Mouse (Mus musculus) hindbrain, embryonic 12.5 days (tissue): ENCODE results near the gene Prelp. TPM values are rescaled to one million over a fixed set of nuclear protein-coding genes. Genes with fewer than 3 reads are reported as not detected.

Experiments used
- ATAC-seq: fragments of 200-750 bp; cut with Nextera tagmentation; 2 replicates; pipeline ENCODE4 v1.8.0; 2017; ENCODE audit warnings: moderate TSS enrichment; ENCODE audit not compliant: low FRiP score
- H3K27ac ChIP-seq: fragments of 300-500 bp; sonication (generic); 2 replicates; pipeline ENCODE4 v1.5.1; 2016; ENCODE audit warnings: mild to moderate bottlenecking
- H3K27me3 ChIP-seq: fragments of 300-500 bp; sonication (generic); 2 replicates; pipeline ENCODE4 v1.6.1; 2016; ENCODE audit warnings: mild to moderate bottlenecking
- H3K36me3 ChIP-seq: fragments of 300-500 bp; sonication (generic); 2 replicates; pipeline ENCODE4 v1.6.1; 2016; ENCODE audit warnings: mild to moderate bottlenecking
- H3K4me1 ChIP-seq: fragments of 300-500 bp; sonication (generic); 2 replicates; pipeline ENCODE4 v1.6.1; 2016
- H3K4me2 ChIP-seq: fragments of 300-500 bp; sonication (generic); replicated peaks from 2 replicates; pipeline ENCODE4 v1.6.1; 2016; ENCODE audit warnings: mild to moderate bottlenecking
- H3K4me3 ChIP-seq: fragments of 300-500 bp; sonication (generic); 2 replicates; pipeline ENCODE4 v1.5.1; 2016; ENCODE audit warnings: mild to moderate bottlenecking
- H3K9ac ChIP-seq: fragments of 300-500 bp; sonication (generic); 2 replicates; pipeline ENCODE4 v1.6.1; 2016; ENCODE audit warnings: mild to moderate bottlenecking, moderate library complexity
- H3K9me3 ChIP-seq: fragments of 300-500 bp; sonication (generic); replicated peaks from 2 replicates; pipeline ENCODE4 v1.6.1; 2016; ENCODE audit warnings: mild to moderate bottlenecking
- WGBS: fragments of 180-500 bp; shearing (Covaris S2); methylation state at CpG from one replicate; pipeline ENCODE4 v1.1.7; 2016; 5-methylcytosine and 5-hydroxymethylcytosine counted together
- polyA plus RNA-seq: library from polyadenylated mRNA; unstranded; fragments of >200 nt; fragmentation: Nextera tagmentation; extraction: Ambion mirVana; gene quantifications from 2 replicates; pipeline ENCODE4 v1.2.1, GENCODE M21; 2016

Gene Prelp
- polyA plus RNA-seq, 1 experiment from 2014 or later: 7.2 TPM

GRCm38 (mm10) chr1:133929980-133930379 lies 8.8 kb upstream of the Prelp start:
- Histone ChIP-seq H3K4me3 (no peak overlapping the region), H3K36me3 (no peaks in the 10 kb centered on the region), H3K4me2 (no peak overlapping the region), H3K27me3 (no peaks in the 10 kb centered on the region), H3K27ac (no peak overlapping the region), H3K9me3 (no peaks in the 10 kb centered on the region; the same call in 1 of the 2 replicates), H3K4me1 (peaks cover 5% of the 10 kb centered on the region; the same call in 1 of the 2 replicates), H3K9ac (no peak overlapping the region)
- WGBS: 44% methylated on average over 3 of the region's 3 CpGs
- no peak for ATAC-seq

- ATAC-seq: no peak
- 85% methylated on average over 3 of the region's 3 CpGs for WGBS
Observed at GRCm38 (mm10) chr1:133925223-133925622, 4.0 kb upstream of the Prelp start.

GRCm38 (mm10) chr1:133924141-133924875 lies 3.1 kb upstream of the Prelp start:
- H3K27ac ChIP-seq: no peak overlapping the region
- H3K4me3 ChIP-seq: no peak overlapping the region
- H3K4me1 ChIP-seq: peaks cover 35% of the 10 kb centered on the region
- 8% methylated on average over 6 of the region's 7 CpGs for WGBS
- no peaks in the 10 kb centered on the region for H3K36me3 ChIP-seq
- H3K27me3 ChIP-seq: no peaks in the 10 kb centered on the region
- no peak overlapping the region; the same call in 1 of the 2 replicates for H3K4me2 ChIP-seq
- peak; percentile 39; the same call in 1 of the 2 replicates for ATAC-seq
- no peaks in the 10 kb centered on the region; the same call in 1 of the 2 replicates for H3K9me3 ChIP-seq
- no peak overlapping the region; the same call in 1 of the 2 replicates for H3K9ac ChIP-seq

More at GRCm38 (mm10) chr1:133925223-133925622, 4.0 kb upstream of the Prelp start:
- Histone ChIP-seq H3K4me2 (no peak overlapping the region), H3K4me1 (peaks cover 26% of the 10 kb centered on the region), H3K4me3 (no peak overlapping the region), H3K27ac (no peak overlapping the region), H3K9me3 (no peaks in the 10 kb centered on the region; the same call in 1 of the 2 replicates), H3K9ac (no peak overlapping the region), H3K27me3 (no peaks in the 10 kb centered on the region), H3K36me3 (no peaks in the 10 kb centered on the region)

- H3K27ac ChIP-seq: no peak overlapping the region
- H3K27me3 ChIP-seq: no peaks in the 10 kb centered on the region
- ATAC-seq: no peak
- no peaks in the 10 kb centered on the region for H3K36me3 ChIP-seq
- peaks cover 36% of the 10 kb centered on the region for H3K4me1 ChIP-seq
- no peak overlapping the region for H3K4me2 ChIP-seq
- H3K9me3 ChIP-seq: no peaks in the 10 kb centered on the region; the same call in 1 of the 2 replicates
- WGBS: 93% methylated on average over 5 of the region's 5 CpGs
- no peak overlapping the region for H3K9ac ChIP-seq
- H3K4me3 ChIP-seq: no peak overlapping the region
Observed at GRCm38 (mm10) chr1:133923071-133923470, 1.9 kb upstream of the Prelp start.

GRCm38 (mm10) chr1:133920876-133921275 lies 338 bp downstream of the Prelp start:
- Histone ChIP-seq H3K4me1 (peaks cover 53% of the 10 kb centered on the region), H3K9me3 (no peaks in the 10 kb centered on the region; the same call in 1 of the 2 replicates), H3K36me3 (no peaks in the 10 kb centered on the region), H3K9ac (no peak overlapping the region; the same call in 1 of the 2 replicates), H3K27ac (peak overlapping the region; percentile 72), H3K27me3 (no peaks in the 10 kb centered on the region), H3K4me2 (peak overlapping the region; percentile 30), H3K4me3 (peak overlapping the region; percentile 11; the same call in 1 of the 2 replicates)
- no peak for ATAC-seq
- WGBS: 24% methylated on average over 3 of the region's 3 CpGs

- 37% methylated on average over 3 of the region's 3 CpGs for WGBS
- H3K36me3 ChIP-seq: no peaks in the 10 kb centered on the region
- no peak overlapping the region for H3K4me3 ChIP-seq
- no peak overlapping the region for H3K9ac ChIP-seq
- no peaks in the 10 kb centered on the region for H3K9me3 ChIP-seq
- ATAC-seq: no peak
- H3K27me3 ChIP-seq: no peaks in the 10 kb centered on the region
- peaks cover 54% of the 10 kb centered on the region for H3K4me1 ChIP-seq
- H3K4me2 ChIP-seq: peak overlapping the region; percentile 30
- H3K27ac ChIP-seq: no peak overlapping the region
Observed at GRCm38 (mm10) chr1:133920401-133920800, 813 bp downstream of the Prelp start.

GRCm38 (mm10) chr1:133918088-133918470 lies 3.1 kb downstream of the Prelp start:
- H3K9me3 ChIP-seq: no peaks in the 10 kb centered on the region
- H3K4me3 ChIP-seq: no peak overlapping the region
- 0 out of 2 replicates have a peak overlapping the region, but pooled peaks have one; percentile 52 for H3K27ac ChIP-seq
- H3K27me3 ChIP-seq: no peaks in the 10 kb centered on the region
- H3K36me3 ChIP-seq: no peaks in the 10 kb centered on the region
- peaks cover 46% of the 10 kb centered on the region for H3K4me1 ChIP-seq
- no peak overlapping the region for H3K9ac ChIP-seq
- 0 out of 2 replicates have a peak, but pooled peaks have one; percentile 36 for ATAC-seq
- peak overlapping the region; percentile 1 for H3K4me2 ChIP-seq
- 43% methylated on average over 6 of the region's 6 CpGs for WGBS

GRCm38 (mm10) chr1:133917456-133918087 lies 3.6 kb downstream of the Prelp start:
- 21% methylated on average over 11 of the region's 11 CpGs for WGBS
- Histone ChIP-seq H3K27me3 (no peaks in the 10 kb centered on the region), H3K4me3 (no peak overlapping the region), H3K27ac (0 out of 2 replicates have a peak overlapping the region, but pooled peaks have one; percentile 52), H3K9ac (no peak overlapping the region), H3K4me2 (peak overlapping the region; percentile 1), H3K4me1 (peaks cover 46% of the 10 kb centered on the region), H3K9me3 (no peaks in the 10 kb centered on the region), H3K36me3 (no peaks in the 10 kb centered on the region)
- peak; percentile 57; the same call in 1 of the 2 replicates for ATAC-seq

- ATAC-seq: no peak
- 64% methylated on average over 8 of the region's 8 CpGs for WGBS
- Histone ChIP-seq H3K27me3 (no peaks in the 10 kb centered on the region), H3K36me3 (no peaks in the 10 kb centered on the region), H3K4me1 (peaks cover 34% of the 10 kb centered on the region), H3K27ac (no peak overlapping the region), H3K9ac (no peak overlapping the region), H3K9me3 (no peaks in the 10 kb centered on the region), H3K4me2 (no peak overlapping the region), H3K4me3 (no peak overlapping the region)
Observed at GRCm38 (mm10) chr1:133915723-133916355, 5.4 kb downstream of the Prelp start.

- Histone ChIP-seq H3K36me3 (no peaks in the 10 kb centered on the region), H3K4me3 (no peak overlapping the region), H3K9ac (no peak overlapping the region), H3K4me2 (no peak overlapping the region), H3K9me3 (no peaks in the 10 kb centered on the region), H3K27ac (no peak overlapping the region), H3K4me1 (peaks cover 27% of the 10 kb centered on the region), H3K27me3 (peaks cover 6% of the 10 kb centered on the region)
- 88% methylated on average over 13 of the region's 13 CpGs for WGBS
- ATAC-seq: no peak
Observed at GRCm38 (mm10) chr1:133915115-133915514, 6.1 kb downstream of the Prelp start.

- Histone ChIP-seq H3K27me3 (peaks cover 10% of the 10 kb centered on the region), H3K27ac (no peak overlapping the region), H3K9me3 (no peaks in the 10 kb centered on the region), H3K9ac (no peak overlapping the region), H3K4me2 (no peak overlapping the region), H3K4me3 (no peak overlapping the region), H3K4me1 (peaks cover 30% of the 10 kb centered on the region), H3K36me3 (no peaks in the 10 kb centered on the region)
- ATAC-seq: no peak
- 79% methylated on average over 6 of the region's 6 CpGs for WGBS
Observed at GRCm38 (mm10) chr1:133913018-133913417, 8.2 kb downstream of the Prelp start.

- no peaks in the 10 kb centered on the region for H3K36me3 ChIP-seq
- no peak overlapping the region for H3K4me2 ChIP-seq
- peaks cover 34% of the 10 kb centered on the region for H3K4me1 ChIP-seq
- no peaks in the 10 kb centered on the region for H3K9me3 ChIP-seq
- H3K27me3 ChIP-seq: peaks cover 10% of the 10 kb centered on the region
- no peak for ATAC-seq
- no peak overlapping the region for H3K27ac ChIP-seq
- H3K9ac ChIP-seq: no peak overlapping the region
- H3K4me3 ChIP-seq: no peak overlapping the region
- 29% methylated on average over 4 of the region's 4 CpGs for WGBS
Observed at GRCm38 (mm10) chr1:133911456-133911855, 9.8 kb downstream of the Prelp start.
